Comparison of ENCODE assay signal across 27 mouse cellular contexts in the genomic region with DNA sequence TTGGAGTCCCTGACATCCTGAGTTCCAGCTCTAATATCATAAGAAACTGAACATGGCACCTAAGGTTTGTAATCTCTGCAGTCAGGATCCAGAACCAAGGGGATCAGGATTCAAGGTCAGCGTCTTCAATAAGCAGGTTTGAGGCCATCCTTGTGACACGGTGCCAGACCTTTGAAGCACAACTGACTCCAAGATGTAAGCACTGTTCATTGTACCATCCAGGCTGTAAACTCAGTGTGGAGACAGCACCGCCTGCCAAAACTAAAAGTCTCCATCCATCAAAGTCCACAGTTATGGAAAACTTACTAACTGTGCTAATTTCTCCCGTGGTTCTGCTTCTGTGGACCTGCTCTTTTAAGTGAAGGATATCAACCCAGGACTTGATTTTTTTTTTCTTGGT. TPM values are rescaled to one million over a fixed set of nuclear protein-coding genes. Genes with fewer than 3 reads are reported as not detected.
DNase-seq lines count a peak whose midpoint lies in the region; ATAC-seq and TF ChIP-seq lines count a peak whose summit lies in the region.
"Had no signal": no experiment of that assay in that cellular context is flagged by ENCODE, and none has a peak within 500 bp of the region (broad histone marks: within the 10 kb centered on the region; RNA-seq: fewer than 3 reads in every experiment).

No protein-coding gene starts in this region.

- 71% methylated on average over 4 of the region's 4 CpGs for WGBS in heart, embryonic 12.5 days
- 79% methylated on average over 4 of the region's 4 CpGs for WGBS in spleen, adult 2 months

- H3K36me3 ChIP-seq in heart, embryonic 12.5 days: no peaks in the 10 kb centered on the region
- H3K36me3 ChIP-seq in spleen, adult 2 months (ENCODE audit: control insufficient read depth, insufficient read depth, low read length): no peaks in the 10 kb centered on the region
- H3K36me3 ChIP-seq: hindbrain, embryonic 13.5 days; liver, embryonic 13.5 days; midbrain, embryonic 10.5 days; neural tube, embryonic 12.5 days; stomach, embryonic 15.5 days had no signal

- DNase-seq in adrenal gland, adult (ENCODE audit: inconsistent age in 2 of 2, low spot score in 1 of 2): peak; percentile 43 to 66
- DNase-seq in adrenal gland, adult 18-20 months (ENCODE audit: low spot score in 2 of 2): no peak
- no peak for DNase-seq in heart, adult 8-10 months (ENCODE audit: low spot score)
- DNase-seq in spleen, adult 2 months (ENCODE audit: low read depth in 1 of 2, low spot score in 2 of 2): no peak
- DNase-seq in spleen, adult 12 weeks (ENCODE audit: low spot score): no peak
- DNase-seq in right cerebral cortex, adult 18-20 months: no peak
- DNase-seq in adipocyte (ENCODE audit: low spot score): no peak
- DNase-seq: cerebellum, adult 18-20 months; cerebellum, postnatal 10 days; heart, postnatal 4 days; kidney, postnatal 4 days; left cerebral cortex, postnatal 4 days; liver, embryonic 13.5 days; lung, adult 2 months; lung, postnatal 14 days had no signal

- no peak for ATAC-seq in heart, embryonic 12.5 days (ENCODE audit: insufficient number of reproducible peaks, low FRiP score)
- ATAC-seq: activated CD4-positive, CD25-positive, alpha-beta regulatory T cell, adult 4 months; forebrain, embryonic 16.5 days; intestine, postnatal 0 days; midbrain, embryonic 16.5 days had no signal

- H3K9me3 ChIP-seq in heart, embryonic 12.5 days (replicated peaks): no peaks in the 10 kb centered on the region
- H3K9me3 ChIP-seq: hindbrain, embryonic 13.5 days; liver, embryonic 13.5 days; midbrain, embryonic 10.5 days; neural tube, embryonic 12.5 days; stomach, embryonic 15.5 days had no signal

- no peak for TF ChIP-seq POLR2A in spleen, adult 2 months (IDR thresholded peaks at IDR 0.05; ENCODE audit: low read depth, low read length)

- H3K27me3 ChIP-seq in heart, embryonic 12.5 days (replicated peaks): no peaks in the 10 kb centered on the region
- no peaks in the 10 kb centered on the region for H3K27me3 ChIP-seq in spleen, adult 2 months (ENCODE audit: control insufficient read depth, insufficient read depth, low read length)
- H3K27me3 ChIP-seq: hindbrain, embryonic 13.5 days; liver, embryonic 13.5 days; neural tube, embryonic 12.5 days; stomach, embryonic 15.5 days had no signal

- no peak overlapping the region for H3K27ac ChIP-seq in heart, embryonic 12.5 days (ENCODE audit: poor library complexity, severe bottlenecking)
- H3K27ac ChIP-seq in spleen, adult 2 months (ENCODE audit: insufficient read depth, low read length): peak overlapping the region; percentile 68
- H3K27ac ChIP-seq: hindbrain, embryonic 13.5 days; liver, embryonic 13.5 days; midbrain, embryonic 10.5 days; neural tube, embryonic 12.5 days; stomach, embryonic 15.5 days had no signal

- no peak for TF ChIP-seq CTCF in spleen, adult 2 months (IDR thresholded peaks at IDR 0.05; ENCODE audit: extremely low read depth, insufficient read depth, insufficient read length, insufficient replicate concordance)

- H3K4me3 ChIP-seq in heart, embryonic 12.5 days: no peak overlapping the region
- no peak overlapping the region for H3K4me3 ChIP-seq in spleen, adult 2 months (ENCODE audit: extremely low read depth, insufficient read depth, insufficient read length)
- H3K4me3 ChIP-seq: erythroblast, embryonic 14.5 days; hindbrain, embryonic 13.5 days; liver, embryonic 13.5 days; midbrain, embryonic 10.5 days; myocyte; neural tube, embryonic 12.5 days; stomach, embryonic 15.5 days had no signal

- no peak overlapping the region for H3K4me2 ChIP-seq in heart, embryonic 12.5 days
- H3K4me2 ChIP-seq: heart, embryonic 11.5 days; hindbrain, embryonic 13.5 days; liver, embryonic 13.5 days; neural tube, embryonic 12.5 days; stomach, embryonic 15.5 days had no signal

- H3K9ac ChIP-seq in heart, embryonic 12.5 days: peak overlapping the region; percentile 30; the same call in 1 of the 2 replicates
- H3K9ac ChIP-seq: hindbrain, embryonic 13.5 days; liver, embryonic 13.5 days; neural tube, embryonic 12.5 days; stomach, embryonic 15.5 days had no signal

- H3K4me1 ChIP-seq in heart, embryonic 12.5 days (replicated peaks): peaks cover 13% of the 10 kb centered on the region
- H3K4me1 ChIP-seq in spleen, adult 2 months (ENCODE audit: control insufficient read depth, insufficient read depth, insufficient read length): peaks cover 24% of the 10 kb centered on the region

RNA-seq across cellular contexts. Expression of a gene that starts 2.5 kb away (rescaled TPM):
- total RNA-seq in adrenal gland, adult 18-20 months (2021): 100 to 1,000 TPM in 1 of 2 experiments, 10 to 100 TPM in 1; 90.3 to 110 TPM
- polyA plus RNA-seq in heart, embryonic 12.5 days (2016; fragmentation: Nextera tagmentation; extraction: Ambion mirVana): 24.7 TPM in 2 replicates
- total RNA-seq in heart, adult 8-10 months (2022): 10 to 100 TPM; 35.5 to 42.1 (median 38.2) TPM
- polyA plus RNA-seq in spleen, adult 2 months (2012; rRNA removed): 8.5 and 10.9 TPM in 2 replicates

RNA-seq across cellular contexts. Expression of a gene that starts 59.9 kb away (rescaled TPM):
- total RNA-seq in adrenal gland, adult 18-20 months (2021): 1 to 10 TPM; 4.2 to 5.0 TPM
- polyA plus RNA-seq in heart, embryonic 12.5 days (2016; fragmentation: Nextera tagmentation; extraction: Ambion mirVana): 6.6 and 7.4 TPM in 2 replicates
- total RNA-seq in heart, adult 8-10 months (2022): 1 to 10 TPM; 1.3 to 1.8 (median 1.8) TPM
- 1.4 and 1.9 TPM in 2 replicates for polyA plus RNA-seq in spleen, adult 2 months (2012; rRNA removed)
- polyA plus RNA-seq: activated CD4-positive, CD25-positive, alpha-beta regulatory T cell, adult 4 months had no signal

Comparison
In these comparisons a context has a peak if more than half of its experiments do, and no peak if none do; other contexts are left out.
1. DNase-seq: peak in adrenal gland, adult (2 of 2); none in adrenal gland, adult 18-20 months (0 of 2), heart, adult 8-10 months (single experiment), spleen, adult 2 months (0 of 2), spleen, adult 12 weeks (single experiment), right cerebral cortex, adult 18-20 months (single experiment) and adipocyte (single experiment).